ENCODE assay signal across 23 mouse cellular contexts in the genomic region with DNA sequence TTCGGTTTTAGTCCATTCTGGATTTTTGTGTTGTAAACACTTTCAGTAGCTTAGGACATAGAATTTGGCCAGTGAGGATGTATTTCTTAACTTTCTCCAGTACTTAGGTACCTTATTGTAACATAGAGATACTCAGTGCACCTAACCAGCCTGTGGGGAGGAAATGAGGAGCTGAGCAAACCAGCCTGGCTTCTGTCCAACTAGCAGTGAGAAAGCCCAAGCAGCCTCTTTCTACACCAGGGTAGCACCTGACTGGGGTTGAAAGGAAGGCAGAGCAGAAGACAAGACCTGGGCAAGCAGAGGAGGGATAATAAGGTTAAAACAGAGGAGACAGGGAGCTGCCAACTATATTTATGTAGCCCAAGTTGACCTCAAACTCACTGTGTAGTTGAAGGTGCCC. TPM values are rescaled to one million over a fixed set of nuclear protein-coding genes. Genes with fewer than 3 reads are reported as not detected.
A peak's percentile ranks its signal among the peaks of the same experiment; 100 is the strongest.
DNase-seq lines count a peak whose midpoint lies in the region; ATAC-seq and TF ChIP-seq lines count a peak whose summit lies in the region.
"Had no signal": no experiment of that assay in that cellular context is flagged by ENCODE, and none has a peak within 500 bp of the region (broad histone marks: within the 10 kb centered on the region; RNA-seq: fewer than 3 reads in every experiment).

No protein-coding gene starts in this region.

- no peaks in the 10 kb centered on the region; the same call in 1 of the 2 replicates for H3K79me2 ChIP-seq in liver, adult 2 months (ENCODE audit: control insufficient read depth, insufficient read depth, low read length)

- no peaks in the 10 kb centered on the region for H3K9me3 ChIP-seq in heart, embryonic 12.5 days (replicated peaks)
- no peaks in the 10 kb centered on the region for H3K9me3 ChIP-seq in liver, embryonic 12.5 days (replicated peaks)
- H3K9me3 ChIP-seq: embryonic facial prominence, embryonic 10.5 days; embryonic facial prominence, embryonic 12.5 days; forebrain, embryonic 13.5 days; forebrain, embryonic 15.5 days had no signal

- H3K4me3 ChIP-seq in heart, embryonic 12.5 days: no peak overlapping the region
- H3K4me3 ChIP-seq in liver, adult 2 months (ENCODE audit: insufficient read depth, low read depth, low read length): no peak overlapping the region
- H3K4me3 ChIP-seq in liver, embryonic 12.5 days: no peak overlapping the region
- H3K4me3 ChIP-seq: embryonic facial prominence, embryonic 10.5 days; embryonic facial prominence, embryonic 12.5 days; forebrain, embryonic 13.5 days; forebrain, embryonic 15.5 days had no signal

- peaks cover 11% of the 10 kb centered on the region for H3K4me1 ChIP-seq in heart, embryonic 12.5 days (replicated peaks)
- peaks cover 17% of the 10 kb centered on the region for H3K4me1 ChIP-seq in liver, adult 2 months (ENCODE audit: control insufficient read depth, insufficient read depth, low read length)
- H3K4me1 ChIP-seq in liver, embryonic 12.5 days: 0 out of 2 replicates have a peak, but pooled peaks cover 3% of the 10 kb centered on the region
- H3K4me1 ChIP-seq: embryonic facial prominence, embryonic 12.5 days had no signal

- no peak for ATAC-seq in heart, embryonic 12.5 days (ENCODE audit: insufficient number of reproducible peaks, low FRiP score)
- no peak for ATAC-seq in liver, embryonic 12.5 days
- peak; percentile 43 for ATAC-seq in inflammation-experienced regulatory T-cells, adult 6 months
- ATAC-seq: activated CD4-positive, CD25-positive, alpha-beta regulatory T cell, adult 4 months; forebrain, embryonic 13.5 days; forebrain, embryonic 15.5 days; forebrain, postnatal 0 days; Patski had no signal

- H3K27ac ChIP-seq in heart, embryonic 12.5 days (ENCODE audit: poor library complexity, severe bottlenecking): no peak overlapping the region
- peak overlapping the region; percentile 23; the same call in 1 of the 2 replicates for H3K27ac ChIP-seq in liver, adult 2 months (replicated peaks; ENCODE audit: insufficient read depth, low read depth, low read length)
- H3K27ac ChIP-seq in liver, embryonic 12.5 days: no peak overlapping the region
- H3K27ac ChIP-seq: embryonic facial prominence, embryonic 10.5 days; embryonic facial prominence, embryonic 12.5 days; forebrain, embryonic 13.5 days; forebrain, embryonic 15.5 days had no signal

- no peak overlapping the region for H3K4me2 ChIP-seq in heart, embryonic 12.5 days
- no peak overlapping the region for H3K4me2 ChIP-seq in liver, embryonic 12.5 days
- H3K4me2 ChIP-seq: embryonic facial prominence, embryonic 12.5 days; forebrain, embryonic 13.5 days; forebrain, embryonic 15.5 days had no signal

- H3K27me3 ChIP-seq in heart, embryonic 12.5 days (replicated peaks): no peaks in the 10 kb centered on the region
- H3K27me3 ChIP-seq in liver, adult 2 months (ENCODE audit: control insufficient read depth, insufficient read depth, low read length): no peaks in the 10 kb centered on the region
- no peaks in the 10 kb centered on the region for H3K27me3 ChIP-seq in liver, embryonic 12.5 days (replicated peaks)
- H3K27me3 ChIP-seq: forebrain, embryonic 13.5 days; forebrain, embryonic 15.5 days; Patski had no signal

- TF ChIP-seq CTCF in liver, adult 2 months (IDR thresholded peaks at IDR 0.05; ENCODE audit: low read depth, low read length): no peak

- 88% methylated on average over 1 of the region's 1 CpGs for WGBS in heart, embryonic 12.5 days
- 94% methylated on average over 1 of the region's 1 CpGs for WGBS in liver, adult 2 months
- WGBS in liver, embryonic 12.5 days (ENCODE audit: insufficient replicate concordance): 63% methylated on average over 1 of the region's 1 CpGs

- peak; percentile 68 for DNase-seq in heart, adult 11 months
- DNase-seq in liver, adult 2 months (ENCODE audit: extremely low read depth, low read depth, low spot score): peak; percentile 51
- no peak for DNase-seq in left cerebral cortex, adult 8-10 months (ENCODE audit: low spot score in 2 of 2)
- DNase-seq in layer of hippocampus, postnatal 36 days: no peak
- DNase-seq: adrenal gland, adult 8-10 months; adrenal gland, postnatal 14 days; adrenal gland, postnatal 36 days; cerebellum, adult 11-12 months; cerebellum, adult 2 months; cerebellum, adult 9-10 months; cerebellum, postnatal 10 days; cerebellum, postnatal 25 days; forebrain, postnatal 0 days had no signal

- H3K36me3 ChIP-seq in heart, embryonic 12.5 days: peaks cover 20% of the 10 kb centered on the region
- peaks cover 22% of the 10 kb centered on the region for H3K36me3 ChIP-seq in liver, adult 2 months (ENCODE audit: control insufficient read depth, insufficient read depth, low read length)
- peaks cover 10% of the 10 kb centered on the region; the same call in 1 of the 2 replicates for H3K36me3 ChIP-seq in liver, embryonic 12.5 days
- H3K36me3 ChIP-seq: embryonic facial prominence, embryonic 12.5 days had no signal

- no peak for TF ChIP-seq POLR2A in liver, adult 2 months (IDR thresholded peaks at IDR 0.05; ENCODE audit: extremely low read depth, insufficient read depth, low read length)

- H3K9ac ChIP-seq in heart, embryonic 12.5 days: no peak overlapping the region
- peak overlapping the region; percentile 35; the same call in 1 of the 2 replicates for H3K9ac ChIP-seq in liver, adult 2 months (ENCODE audit: low read depth, low read length)
- no peak overlapping the region for H3K9ac ChIP-seq in liver, embryonic 12.5 days
- H3K9ac ChIP-seq: embryonic facial prominence, embryonic 12.5 days; forebrain, embryonic 13.5 days; forebrain, embryonic 15.5 days; forebrain, postnatal 0 days had no signal

RNA-seq across cellular contexts. Expression of a gene that starts 31.1 kb away (rescaled TPM):
- 18.0 and 18.7 TPM in 2 replicates for polyA plus RNA-seq in heart, embryonic 12.5 days (2016; fragmentation: Nextera tagmentation; extraction: Ambion mirVana)
- total RNA-seq in liver, adult 2 months (2014; rRNA removed): 0.27 and 0.28 TPM in 2 replicates
- polyA plus RNA-seq in liver, adult 2 months (2012; rRNA removed): 0.04 and 0.07 TPM in 2 replicates
- polyA plus RNA-seq in liver, embryonic 12.5 days (2016; fragmentation: Nextera tagmentation; extraction: Ambion mirVana): 0.05 and 0.10 TPM in 2 replicates
- under 1 TPM in 2 of 3 experiments, not detected in 1; 0.15 to 0.16 TPM for polyA plus RNA-seq in inflammation-experienced regulatory T-cells, adult 6 months (2017; shearing (Covaris generic))
- under 1 TPM in 2 of 4 experiments, not detected in 2; 0.27 to 0.33 TPM for total RNA-seq in left cerebral cortex, adult 8-10 months (2022)
- total RNA-seq in layer of hippocampus, postnatal 36 days (2021): not detected
- total RNA-seq: adrenal gland, postnatal 14 days; adrenal gland, postnatal 36 days had no signal
- polyA plus RNA-seq: activated CD4-positive, CD25-positive, alpha-beta regulatory T cell, adult 4 months; embryonic facial prominence, embryonic 10.5 days; forebrain, embryonic 11.5 days; forebrain, embryonic 13.5 days; Patski had no signal

Comparison
In these comparisons a context has a peak if more than half of its experiments do, and no peak if none do; other contexts are left out.
1. DNase-seq: peak in heart, adult 11 months (single experiment) and liver, adult 2 months (single experiment); none in left cerebral cortex, adult 8-10 months (0 of 2) and layer of hippocampus, postnatal 36 days (0 of 2).
2. RNA of a gene that starts 31.1 kb away (polyA plus RNA-seq): 18.0 to 18.7 TPM in heart, embryonic 12.5 days; 0.15 to 0.16 TPM in inflammation-experienced regulatory T-cells, adult 6 months, 0.04 to 0.07 TPM in liver, adult 2 months and 0.05 to 0.10 TPM in liver, embryonic 12.5 days; every median in the first group is over 10 times any median in the second.